Mouse (Mus musculus): Measurements from ENCODE around the gene Gsto1. TPM values are rescaled to one million over a fixed set of nuclear protein-coding genes. Genes with fewer than 3 reads are reported as not detected.

The Gsto1 gene
- 117 and 131 TPM in 2 replicates for polyA plus RNA-seq (2014; fragmentation: Nextera tagmentation; extraction: Ambion mirVana)

DNA sequence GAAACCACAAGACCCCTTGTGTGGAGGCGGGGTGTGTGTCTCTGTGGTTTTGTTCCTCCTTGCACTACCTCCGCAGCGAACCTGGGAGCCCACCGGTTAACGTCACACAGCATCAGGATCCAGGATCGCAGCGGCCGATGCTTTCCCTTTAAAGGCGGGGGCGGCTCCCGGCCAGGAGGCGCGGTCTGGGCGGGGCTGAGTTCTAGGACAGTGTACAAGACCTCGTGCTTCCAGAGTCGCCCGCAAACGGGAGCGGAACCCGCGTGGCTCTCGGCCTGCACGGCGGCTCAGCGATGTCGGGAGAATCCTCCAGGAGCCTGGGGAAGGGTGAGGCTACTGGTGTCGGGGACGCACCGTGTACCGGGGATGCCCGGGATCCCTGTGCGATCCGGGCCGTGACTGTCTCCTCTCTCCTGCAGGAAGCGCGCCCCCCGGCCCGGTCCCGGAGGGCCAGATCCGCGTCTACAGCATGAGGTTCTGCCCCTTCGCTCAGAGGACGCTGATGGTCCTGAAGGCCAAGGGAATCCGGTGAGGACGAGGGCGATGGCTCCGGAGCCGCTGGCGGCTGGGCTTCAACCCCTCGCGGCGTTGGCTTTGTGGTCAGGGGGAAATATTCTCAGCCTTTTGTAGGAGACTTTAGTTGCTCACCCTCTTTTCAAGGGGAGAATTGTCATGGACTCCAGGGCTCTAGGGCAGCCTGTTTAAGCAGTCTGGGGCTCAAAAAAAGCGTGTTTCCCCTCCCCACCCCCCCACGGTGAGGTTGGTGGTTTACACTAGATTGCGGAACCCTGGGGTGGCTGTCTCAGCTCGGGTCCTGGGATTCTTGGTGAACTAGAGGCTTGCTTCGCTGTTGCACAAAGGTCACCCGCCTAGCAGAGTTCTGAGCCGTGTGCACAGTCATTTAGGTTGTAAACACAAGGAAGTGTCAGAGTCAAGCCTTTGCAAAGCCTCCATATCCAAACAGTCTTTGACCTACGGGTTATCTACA, at the start of gene Gsto1:
TSS of gene Gsto1 (plus strand) at position 175 of the 988 bp plus-strand sequence.
- Histone ChIP-seq H3K9ac (ENCODE audit: low read depth, low read length) (peak within 1 kb of the TSS; percentile 69), H3K27ac (ENCODE audit: low read depth, low read length) (0 out of 2 replicates have a peak within 1 kb of the TSS, but pooled peaks have one; percentile 30), H3K4me1 (ENCODE audit: control insufficient read depth, insufficient read depth, low read length) (peaks cover 8% of the 10 kb centered on the region; the same call in 1 of the 2 replicates), H3K9me3 (ENCODE audit: control insufficient read depth, low read length) (no peaks in the 10 kb centered on the region), H3K4me2 (replicated peaks; ENCODE audit: low read depth, low read length) (peak within 1 kb of the TSS; percentile 88), H3K36me3 (ENCODE audit: control insufficient read depth, insufficient read depth, low read length) (peaks cover 7% of the 10 kb centered on the region; the same call in 1 of the 2 replicates), H3K27me3 (ENCODE audit: control insufficient read depth, insufficient read depth, low read length) (no peaks in the 10 kb centered on the region), H3K4me3 (ENCODE audit: low read length) (peak within 1 kb of the TSS; percentile 56)
- peak; percentile 98 for ATAC-seq (ENCODE audit: low FRiP score, low TSS enrichment)
- under 1% methylated on average over 60 of the region's 60 CpGs for WGBS

GRCm38 (mm10) chr19:47812091-47812490, 42.7 kb upstream of the Gsto1 start:
- Histone ChIP-seq H3K4me1 (ENCODE audit: control insufficient read depth, insufficient read depth, low read length) (no peaks in the 10 kb centered on the region), H3K4me2 (replicated peaks; ENCODE audit: low read depth, low read length) (no peak overlapping the region), H3K4me3 (ENCODE audit: low read length) (no peak overlapping the region), H3K36me3 (ENCODE audit: control insufficient read depth, insufficient read depth, low read length) (no peaks in the 10 kb centered on the region), H3K27me3 (ENCODE audit: control insufficient read depth, insufficient read depth, low read length) (no peaks in the 10 kb centered on the region), H3K9me3 (ENCODE audit: control insufficient read depth, low read length) (no peaks in the 10 kb centered on the region), H3K27ac (ENCODE audit: low read depth, low read length) (no peak overlapping the region), H3K9ac (ENCODE audit: low read depth, low read length) (no peak overlapping the region)
- ATAC-seq (ENCODE audit: low FRiP score, low TSS enrichment): no peak
- 60% methylated on average over 10 of the region's 10 CpGs for WGBS

DNA sequence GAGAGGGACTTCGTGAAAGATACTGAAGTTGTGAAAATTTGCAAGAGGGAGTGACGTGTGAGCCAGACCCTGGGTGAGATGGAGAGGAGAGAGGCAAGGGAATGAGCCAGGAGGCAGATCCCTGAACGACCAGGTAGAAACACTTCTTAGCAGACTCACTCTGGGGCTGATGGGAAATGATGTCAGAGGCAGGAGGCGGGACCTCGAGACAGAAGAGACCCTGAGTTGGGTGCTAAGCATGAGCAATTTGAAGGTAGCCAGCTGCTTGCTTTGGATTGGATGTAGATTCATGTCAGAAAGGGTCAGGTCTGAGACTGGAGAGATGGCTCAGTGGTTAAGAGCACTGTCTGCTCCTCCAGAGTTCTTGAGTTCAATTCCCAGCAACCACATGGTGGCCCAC, 40.0 kb upstream of the Gsto1 start:
- Histone ChIP-seq H3K4me3 (ENCODE audit: low read length) (no peak overlapping the region), H3K27me3 (ENCODE audit: control insufficient read depth, insufficient read depth, low read length) (no peaks in the 10 kb centered on the region), H3K4me1 (ENCODE audit: control insufficient read depth, insufficient read depth, low read length) (no peaks in the 10 kb centered on the region), H3K9me3 (ENCODE audit: control insufficient read depth, low read length) (no peaks in the 10 kb centered on the region), H3K9ac (ENCODE audit: low read depth, low read length) (no peak overlapping the region), H3K4me2 (replicated peaks; ENCODE audit: low read depth, low read length) (no peak overlapping the region), H3K36me3 (ENCODE audit: control insufficient read depth, insufficient read depth, low read length) (no peaks in the 10 kb centered on the region), H3K27ac (ENCODE audit: low read depth, low read length) (no peak overlapping the region)
- ATAC-seq (ENCODE audit: low FRiP score, low TSS enrichment): no peak
- 85% methylated on average over 5 of the region's 5 CpGs for WGBS

- no peaks in the 10 kb centered on the region for H3K4me1 ChIP-seq (ENCODE audit: control insufficient read depth, insufficient read depth, low read length)
- 85% methylated on average over 9 of the region's 9 CpGs for WGBS
- H3K9me3 ChIP-seq (ENCODE audit: control insufficient read depth, low read length): no peaks in the 10 kb centered on the region
Observed at GRCm38 (mm10) chr19:47817692-47818091, 37.1 kb upstream of the Gsto1 start.

DNA sequence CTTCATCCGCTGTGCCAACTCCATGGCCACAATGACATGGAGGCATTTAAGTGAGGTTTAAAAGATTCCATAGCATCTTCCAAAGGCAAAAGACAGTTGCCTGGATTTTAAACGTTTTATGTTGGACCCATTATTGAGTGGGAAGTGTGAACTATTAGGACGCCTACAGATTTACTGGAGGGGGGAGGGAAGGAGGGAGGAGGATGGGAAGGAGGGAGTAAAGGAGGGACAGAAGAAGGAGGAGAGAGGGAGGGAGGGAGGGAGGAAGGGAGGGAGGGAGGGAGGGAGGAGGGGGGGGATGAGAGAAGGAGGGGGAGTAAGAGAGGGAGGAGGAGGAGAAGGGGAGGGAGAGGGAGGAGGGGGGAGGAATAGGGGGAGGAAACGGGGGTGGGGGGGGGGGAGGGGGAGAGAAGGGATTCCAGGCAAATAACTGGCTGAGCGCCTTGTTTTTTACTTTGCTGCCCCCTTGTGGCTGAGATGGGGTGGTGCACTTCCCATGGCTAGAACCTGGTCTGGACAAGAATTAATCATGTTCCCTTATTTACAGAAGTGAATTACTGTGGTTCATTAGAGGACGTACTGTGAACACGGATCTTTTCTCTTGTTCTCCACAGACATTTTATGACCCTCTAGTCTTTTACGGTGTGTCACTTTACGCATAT, 33.8 kb upstream of the Gsto1 start:
- Histone ChIP-seq H3K36me3 (ENCODE audit: control insufficient read depth, insufficient read depth, low read length) (no peaks in the 10 kb centered on the region), H3K27ac (ENCODE audit: low read depth, low read length) (no peak overlapping the region), H3K27me3 (ENCODE audit: control insufficient read depth, insufficient read depth, low read length) (peaks cover 10% of the 10 kb centered on the region; the same call in 1 of the 2 replicates), H3K4me3 (ENCODE audit: low read length) (no peak overlapping the region), H3K4me1 (ENCODE audit: control insufficient read depth, insufficient read depth, low read length) (no peaks in the 10 kb centered on the region), H3K4me2 (replicated peaks; ENCODE audit: low read depth, low read length) (no peak overlapping the region), H3K9me3 (ENCODE audit: control insufficient read depth, low read length) (no peaks in the 10 kb centered on the region), H3K9ac (ENCODE audit: low read depth, low read length) (no peak overlapping the region)
- 18% methylated on average over 8 of the region's 9 CpGs for WGBS
- no peak for ATAC-seq (ENCODE audit: low FRiP score, low TSS enrichment)

More at GRCm38 (mm10) chr19:47817692-47818091, 37.1 kb upstream of the Gsto1 start:
- Histone ChIP-seq H3K36me3 (ENCODE audit: control insufficient read depth, insufficient read depth, low read length) (no peaks in the 10 kb centered on the region), H3K9ac (ENCODE audit: low read depth, low read length) (no peak overlapping the region), H3K27ac (ENCODE audit: low read depth, low read length) (no peak overlapping the region), H3K4me2 (replicated peaks; ENCODE audit: low read depth, low read length) (no peak overlapping the region), H3K27me3 (ENCODE audit: control insufficient read depth, insufficient read depth, low read length) (peaks cover 5% of the 10 kb centered on the region; the same call in 1 of the 2 replicates), H3K4me3 (ENCODE audit: low read length) (no peak overlapping the region)
- no peak for ATAC-seq (ENCODE audit: low FRiP score, low TSS enrichment)

GRCm38 (mm10) chr19:47821494-47821872, 33.3 kb upstream of the Gsto1 start:
- H3K4me2 ChIP-seq (replicated peaks; ENCODE audit: low read depth, low read length): no peak overlapping the region
- H3K9me3 ChIP-seq (ENCODE audit: control insufficient read depth, low read length): no peaks in the 10 kb centered on the region
- no peak overlapping the region for H3K9ac ChIP-seq (ENCODE audit: low read depth, low read length)
- H3K27me3 ChIP-seq (ENCODE audit: control insufficient read depth, insufficient read depth, low read length): peaks cover 10% of the 10 kb centered on the region; the same call in 1 of the 2 replicates
- WGBS: 55% methylated on average over 7 of the region's 7 CpGs
- H3K27ac ChIP-seq (ENCODE audit: low read depth, low read length): no peak overlapping the region
- H3K4me1 ChIP-seq (ENCODE audit: control insufficient read depth, insufficient read depth, low read length): no peaks in the 10 kb centered on the region
- H3K36me3 ChIP-seq (ENCODE audit: control insufficient read depth, insufficient read depth, low read length): no peaks in the 10 kb centered on the region
- no peak overlapping the region for H3K4me3 ChIP-seq (ENCODE audit: low read length)
- no peak for ATAC-seq (ENCODE audit: low FRiP score, low TSS enrichment)

DNA sequence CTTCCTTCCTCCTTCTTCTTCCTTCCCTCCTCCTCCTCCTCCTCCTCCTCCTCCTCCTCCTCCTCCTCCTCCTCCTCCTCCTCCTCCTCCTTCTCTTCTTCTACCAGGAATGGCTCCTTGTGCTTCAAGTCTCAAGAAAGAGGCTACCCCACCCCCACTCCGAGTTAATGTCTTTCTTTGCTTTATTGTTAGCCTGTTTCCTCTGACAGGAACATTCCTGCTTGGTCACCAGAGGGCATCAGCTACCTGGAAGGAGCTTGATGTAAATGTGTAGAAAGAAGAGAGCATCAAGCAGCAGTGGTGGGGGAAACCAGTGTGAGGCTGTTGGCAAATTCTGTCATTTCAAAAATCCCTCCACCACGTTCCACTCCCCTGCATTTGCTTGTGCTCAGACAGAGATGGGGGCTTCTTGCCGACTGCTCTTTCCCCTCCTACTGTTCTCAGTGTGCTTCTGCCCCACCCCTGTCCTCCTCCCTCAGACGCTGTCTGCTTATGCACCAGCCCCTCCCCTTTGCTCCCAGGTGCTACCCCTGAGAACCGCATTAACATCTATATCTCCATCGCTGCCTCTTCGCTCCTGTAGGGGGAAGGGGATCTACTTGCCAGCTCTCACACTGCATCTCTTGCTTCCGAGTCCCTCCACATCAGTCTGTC, 32.5 kb upstream of the Gsto1 start:
- Histone ChIP-seq H3K4me1 (ENCODE audit: control insufficient read depth, insufficient read depth, low read length) (no peaks in the 10 kb centered on the region), H3K27ac (ENCODE audit: low read depth, low read length) (no peak overlapping the region), H3K9me3 (ENCODE audit: control insufficient read depth, low read length) (no peaks in the 10 kb centered on the region), H3K4me2 (replicated peaks; ENCODE audit: low read depth, low read length) (no peak overlapping the region), H3K4me3 (ENCODE audit: low read length) (no peak overlapping the region), H3K27me3 (ENCODE audit: control insufficient read depth, insufficient read depth, low read length) (peaks cover 10% of the 10 kb centered on the region; the same call in 1 of the 2 replicates), H3K36me3 (ENCODE audit: control insufficient read depth, insufficient read depth, low read length) (no peaks in the 10 kb centered on the region), H3K9ac (ENCODE audit: low read depth, low read length) (no peak overlapping the region)
- 19% methylated on average over 8 of the region's 8 CpGs for WGBS
- ATAC-seq (ENCODE audit: low FRiP score, low TSS enrichment): no peak

DNA sequence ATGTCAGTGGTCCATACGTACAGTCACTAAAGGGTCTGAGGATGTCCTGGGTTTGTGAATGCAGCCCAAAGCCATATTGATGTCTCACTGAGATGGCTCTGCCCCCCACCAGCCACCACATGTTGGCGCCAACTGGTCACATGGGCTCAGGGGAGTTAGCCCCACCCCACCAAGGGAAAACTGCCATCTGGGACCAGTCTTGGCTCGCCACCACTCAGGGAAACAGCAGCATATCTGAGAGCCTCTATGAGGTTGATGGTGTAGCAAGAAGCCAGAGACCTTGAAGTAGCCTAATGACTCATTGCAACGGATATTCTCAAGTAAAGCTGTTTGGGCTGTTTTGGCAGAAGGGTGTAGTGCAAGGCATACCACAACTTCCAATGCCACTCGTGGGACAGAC, 30.7 kb upstream of the Gsto1 start:
- Histone ChIP-seq H3K4me2 (replicated peaks; ENCODE audit: low read depth, low read length) (no peak overlapping the region), H3K4me3 (ENCODE audit: low read length) (no peak overlapping the region), H3K4me1 (ENCODE audit: control insufficient read depth, insufficient read depth, low read length) (no peaks in the 10 kb centered on the region), H3K36me3 (ENCODE audit: control insufficient read depth, insufficient read depth, low read length) (no peaks in the 10 kb centered on the region), H3K9me3 (ENCODE audit: control insufficient read depth, low read length) (no peaks in the 10 kb centered on the region), H3K27me3 (ENCODE audit: control insufficient read depth, insufficient read depth, low read length) (peaks cover 10% of the 10 kb centered on the region; the same call in 1 of the 2 replicates), H3K9ac (ENCODE audit: low read depth, low read length) (no peak overlapping the region), H3K27ac (ENCODE audit: low read depth, low read length) (no peak overlapping the region)
- WGBS: 80% methylated on average over 5 of the region's 5 CpGs
- ATAC-seq (ENCODE audit: low FRiP score, low TSS enrichment): no peak
